Mouse (Mus musculus): ENCODE data around the gene Epb41l4b.

Epb41l4b gene

DNA sequence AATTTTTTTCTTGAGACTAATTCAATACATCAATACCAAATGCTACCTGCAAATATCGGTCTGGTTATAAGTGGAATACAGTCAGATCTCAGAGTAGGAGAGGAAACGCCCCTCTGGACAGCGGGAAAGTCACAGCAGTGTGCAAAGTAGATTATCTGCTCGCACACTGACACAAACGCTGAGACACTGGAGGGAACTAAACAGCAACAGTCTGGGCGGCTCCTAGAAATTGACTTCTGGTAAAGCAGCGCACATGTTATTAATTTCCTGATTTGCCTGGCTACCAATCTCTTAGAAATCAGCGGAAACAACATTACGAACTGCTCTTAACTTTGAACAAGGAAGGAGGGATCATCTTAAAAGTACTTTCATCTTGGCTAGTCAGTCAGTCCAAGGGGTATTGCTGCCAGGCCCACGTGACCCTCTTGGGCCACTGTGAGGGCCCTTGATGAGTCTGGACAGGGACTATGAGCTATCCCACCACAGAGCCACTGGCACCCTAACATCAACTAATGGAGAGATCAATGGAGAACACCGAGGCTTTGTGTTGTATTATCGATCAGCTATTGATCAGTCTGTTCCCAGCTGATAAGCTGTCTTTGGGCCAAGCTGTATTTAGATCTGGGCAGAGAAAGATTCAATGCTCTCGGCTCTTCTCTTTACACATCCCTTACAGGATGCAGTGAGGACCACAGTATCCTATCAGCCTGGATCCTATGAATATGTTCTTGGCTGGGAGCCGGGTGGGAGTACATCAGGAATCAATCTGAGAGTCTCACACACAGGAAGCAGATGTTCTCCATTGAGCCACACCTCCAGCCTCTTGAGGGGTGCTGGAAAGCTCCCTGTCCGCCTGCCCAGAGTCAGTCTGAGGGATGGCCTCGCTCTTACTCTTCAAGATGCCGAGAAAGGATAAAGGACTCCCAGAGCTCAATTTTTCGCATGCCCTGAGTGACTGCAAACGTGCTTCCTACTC is 28.3 kb downstream of the Epb41l4b start:
- no peak for DNase-seq (ENCODE audit: extremely low read depth, low read depth, low spot score)

DNA sequence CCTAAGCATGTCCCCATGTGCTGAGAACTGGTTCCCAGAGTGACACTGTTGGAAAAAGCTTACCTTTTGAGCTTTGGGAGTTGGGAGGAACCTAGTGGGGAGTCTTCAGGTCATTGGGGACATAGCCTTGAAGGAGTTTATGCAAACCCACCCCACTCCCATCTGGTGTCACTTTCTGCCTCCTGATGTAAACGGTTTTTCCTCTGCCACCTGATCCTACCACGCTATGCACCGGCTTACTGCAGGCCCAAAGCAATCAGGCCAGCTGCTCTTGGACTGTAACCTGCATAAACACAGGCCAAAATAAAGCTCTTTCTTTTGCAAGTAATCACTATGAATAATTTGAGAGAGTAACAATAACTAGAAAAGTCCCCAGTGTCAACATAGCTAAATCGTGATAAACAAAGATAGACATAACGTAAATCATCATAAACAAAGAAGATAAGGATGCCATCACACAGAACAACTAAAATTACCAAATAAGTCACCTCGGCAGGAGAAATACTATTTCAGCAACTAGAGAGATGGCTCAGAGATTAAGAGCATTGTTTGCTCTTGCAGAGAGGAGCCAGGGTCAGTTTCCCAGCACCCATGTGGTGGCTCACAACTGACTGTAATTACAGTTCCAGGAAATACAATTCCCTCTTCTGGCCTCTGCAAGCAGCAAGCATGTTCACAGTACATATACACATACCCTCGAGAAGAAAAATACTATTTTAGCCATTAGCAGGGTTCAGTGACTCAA is 29.6 kb downstream of the Epb41l4b start:
- no peak for DNase-seq (ENCODE audit: extremely low read depth, low read depth, low spot score)

DNA sequence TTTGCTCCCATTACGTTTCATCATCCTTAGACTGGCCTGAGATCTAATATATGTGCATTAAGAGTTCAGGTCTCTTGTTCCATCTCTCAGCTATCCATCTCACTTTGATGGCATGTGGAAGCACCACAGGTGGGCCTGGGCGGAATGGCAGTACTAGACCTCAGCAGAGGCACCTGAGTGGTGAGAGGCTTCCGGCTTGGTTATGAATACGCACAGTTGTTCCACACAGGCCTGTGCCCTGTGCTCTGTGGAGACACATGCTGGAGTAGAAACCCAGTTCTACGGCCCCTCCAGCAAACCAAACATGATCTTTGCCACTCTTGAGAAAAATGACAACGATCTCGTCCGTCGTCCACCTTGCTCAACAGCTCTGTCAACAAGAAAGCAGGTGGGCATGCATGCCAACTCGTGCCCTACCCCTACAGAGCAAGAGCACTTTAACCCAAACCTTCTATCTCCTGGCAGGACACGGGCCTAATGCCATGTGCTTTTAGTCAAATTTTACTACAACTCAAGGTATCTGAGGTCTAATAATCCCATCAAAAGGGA is 31.2 kb downstream of the Epb41l4b start:
- no peak for DNase-seq (ENCODE audit: extremely low read depth, low read depth, low spot score)

DNA sequence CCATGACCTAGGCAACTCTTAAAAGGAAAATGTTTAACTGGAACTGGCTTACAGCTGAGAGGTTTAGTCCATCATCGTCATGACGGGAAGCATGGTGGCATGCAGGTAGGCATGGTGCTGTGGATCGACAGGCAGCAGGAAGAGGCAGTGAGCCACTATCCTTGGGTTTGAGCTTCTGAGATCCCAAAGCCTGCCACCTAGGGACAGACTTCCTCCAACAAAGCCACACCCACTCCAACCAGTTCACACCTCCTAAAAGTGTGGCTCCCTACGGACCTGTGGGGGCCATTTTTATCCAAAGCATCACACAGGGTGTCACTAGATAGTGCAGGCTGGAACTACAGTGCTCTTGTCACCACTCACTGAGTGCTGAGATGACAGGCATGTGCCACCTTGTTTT is 31.8 kb downstream of the Epb41l4b start:
- no peak for DNase-seq (ENCODE audit: extremely low read depth, low read depth, low spot score)

DNA sequence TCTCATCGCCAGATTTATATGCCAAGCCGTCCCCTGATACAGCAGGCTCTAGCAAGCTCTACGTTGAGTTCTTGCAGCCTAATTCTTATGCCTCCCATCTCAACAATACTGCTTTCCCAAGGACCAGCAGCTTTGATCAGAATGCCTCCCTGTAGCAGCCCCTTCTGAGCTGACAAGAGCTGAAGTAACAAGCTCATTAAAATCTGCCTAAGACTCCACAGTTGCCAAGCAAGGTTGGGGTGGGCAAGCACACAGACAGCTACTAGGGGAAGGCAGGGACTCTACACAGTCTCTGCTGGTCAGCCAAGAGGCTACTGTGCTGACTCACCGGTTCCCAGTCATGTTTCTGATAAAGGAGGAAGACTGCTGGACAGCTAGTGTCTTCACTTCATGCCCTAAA is 33.7 kb downstream of the Epb41l4b start:
- no peak for DNase-seq (ENCODE audit: extremely low read depth, low read depth, low spot score)

DNA sequence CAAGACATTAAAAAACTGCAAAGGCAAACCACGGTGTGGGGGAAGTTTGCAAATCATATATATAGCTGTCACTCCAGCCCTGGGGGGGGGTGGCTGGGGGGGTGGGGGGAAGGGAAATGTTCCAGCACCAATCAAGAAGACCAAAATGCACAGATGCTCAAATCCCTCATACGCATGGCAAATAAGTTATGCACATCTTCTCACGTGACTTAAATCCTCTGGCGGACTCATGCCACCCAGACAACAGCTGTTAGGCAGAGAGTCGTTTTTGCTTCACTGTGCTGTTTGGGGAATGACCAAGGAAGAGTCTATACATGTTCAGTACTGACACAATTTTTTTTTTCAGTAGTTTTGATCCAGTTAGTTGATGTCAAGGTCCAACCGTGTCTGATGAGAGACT is 37.9 kb downstream of the Epb41l4b start:
- DNase-seq (ENCODE audit: extremely low read depth, low read depth, low spot score), result no peak

DNA sequence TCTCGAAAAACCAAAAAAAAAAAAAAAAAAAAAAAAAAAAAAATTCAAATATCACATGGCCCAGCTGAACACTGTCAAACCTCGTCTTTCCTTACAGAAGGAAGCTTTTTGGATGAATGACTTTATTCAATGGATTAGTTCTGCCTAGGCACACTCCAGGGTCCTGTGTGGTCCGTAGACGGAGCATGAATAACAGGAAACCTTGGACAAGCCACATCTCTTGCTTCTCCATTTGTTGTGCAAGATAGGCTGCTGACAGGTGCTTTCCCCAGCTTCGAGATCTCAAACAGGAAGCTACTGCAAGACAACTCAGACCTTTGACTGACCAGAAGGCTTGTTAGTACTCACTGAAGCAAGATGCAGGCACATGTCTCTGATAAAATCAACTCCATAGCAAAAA is 39.4 kb downstream of the Epb41l4b start:
- DNase-seq (ENCODE audit: extremely low read depth, low read depth, low spot score), result no peak

DNA sequence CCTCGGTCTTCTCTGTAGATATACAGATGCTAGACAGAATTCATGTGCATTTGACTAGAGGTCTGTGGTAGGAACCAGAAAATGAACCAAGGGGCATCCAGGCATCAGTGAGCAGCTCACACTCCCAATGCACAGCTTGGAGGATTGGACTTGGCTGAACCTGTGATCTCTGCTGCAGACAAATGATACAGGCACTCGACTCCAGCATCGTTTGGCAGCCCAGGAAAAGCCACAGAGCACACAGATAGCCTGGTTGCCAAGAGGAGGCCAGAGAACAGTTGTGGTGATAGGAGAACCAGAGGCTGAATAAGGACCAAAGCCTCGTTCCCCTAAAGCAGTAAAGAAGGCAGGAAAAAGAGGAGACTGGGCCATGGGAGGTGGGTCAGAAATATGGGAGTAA is 42.1 kb downstream of the Epb41l4b start:
- DNase-seq (ENCODE audit: extremely low read depth, low read depth, low spot score), result no peak

DNA sequence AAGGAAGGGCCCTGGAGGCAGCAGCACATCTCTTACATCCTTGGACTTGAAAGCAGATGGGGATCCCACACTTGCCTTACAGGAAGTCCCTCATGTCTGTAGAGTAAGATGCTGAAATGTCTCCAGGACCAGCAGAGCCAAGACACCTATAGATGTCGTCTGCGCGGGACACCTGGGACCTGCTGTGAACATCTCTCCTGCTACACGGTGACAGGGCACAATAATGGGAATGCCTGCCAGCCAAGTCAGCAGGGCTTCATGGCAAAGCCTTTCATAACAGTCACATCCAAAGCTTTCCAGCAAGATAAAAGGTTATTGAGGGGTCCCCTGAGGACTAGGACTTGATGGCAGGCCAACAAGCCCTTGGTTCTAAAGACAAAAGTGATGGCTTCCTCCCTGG is 45.8 kb downstream of the Epb41l4b start:
- DNase-seq (ENCODE audit: extremely low read depth, low read depth, low spot score), result no peak

DNA sequence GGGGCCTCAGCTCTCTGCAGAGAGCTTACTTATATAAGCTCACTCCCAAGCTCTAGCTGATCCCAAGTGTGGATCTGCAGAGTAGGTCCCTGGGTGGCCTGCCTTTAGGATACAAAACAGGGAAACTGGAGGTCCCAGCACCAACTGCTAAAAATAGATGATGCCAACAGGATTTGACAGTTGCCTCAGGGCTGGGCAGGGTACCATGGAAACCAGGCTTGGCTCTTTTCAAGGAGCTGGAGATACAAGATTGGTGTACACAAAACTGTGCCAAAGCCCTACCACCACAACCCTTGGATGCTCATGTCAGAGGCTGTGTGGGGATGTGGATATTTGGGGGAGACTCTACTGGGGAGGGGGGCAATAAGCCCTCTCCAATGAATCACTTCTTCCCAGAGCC is 47.7 kb downstream of the Epb41l4b start:
- no peak for DNase-seq (ENCODE audit: extremely low read depth, low read depth, low spot score)

DNA sequence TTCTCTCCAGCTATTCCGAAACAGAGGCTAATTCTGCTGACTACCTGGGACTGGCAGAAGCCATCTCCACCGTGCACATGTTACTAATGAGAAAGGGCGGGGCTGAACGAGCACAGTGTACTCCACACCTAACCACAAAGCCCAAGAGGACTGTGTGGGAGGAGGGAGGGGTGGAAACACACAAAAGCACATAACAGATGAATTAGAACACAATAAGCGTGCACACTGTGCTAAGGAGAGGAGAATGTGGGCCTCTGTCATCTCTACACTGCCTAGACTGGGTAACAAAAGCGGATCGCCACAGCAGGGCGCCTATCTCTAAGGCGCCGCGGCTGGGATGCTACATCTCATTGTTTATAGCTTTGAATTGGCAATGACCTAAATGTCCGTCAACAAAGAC is 51.9 kb downstream of the Epb41l4b start:
- no peak for DNase-seq (ENCODE audit: extremely low read depth, low read depth, low spot score)

DNA sequence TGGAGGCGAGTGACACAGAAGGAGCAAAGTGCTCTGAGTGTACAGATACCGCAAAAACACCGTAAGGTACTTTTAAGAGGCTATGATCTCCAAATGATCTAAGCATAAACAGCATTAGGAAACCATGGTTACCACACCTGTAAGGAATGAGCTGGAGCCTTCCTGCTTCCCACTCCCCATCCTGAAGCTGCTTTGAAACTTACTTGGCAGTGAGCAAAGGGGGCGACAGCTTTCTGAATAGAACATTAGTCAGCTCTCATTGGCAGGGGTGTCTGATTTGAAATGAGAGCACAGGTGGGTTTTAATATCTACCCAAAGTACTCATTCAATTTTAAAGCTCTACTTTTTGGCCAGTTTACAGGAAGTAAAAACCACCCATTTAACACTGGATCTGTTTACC is 54.9 kb downstream of the Epb41l4b start:
- DNase-seq (ENCODE audit: extremely low read depth, low read depth, low spot score), result no peak

DNA sequence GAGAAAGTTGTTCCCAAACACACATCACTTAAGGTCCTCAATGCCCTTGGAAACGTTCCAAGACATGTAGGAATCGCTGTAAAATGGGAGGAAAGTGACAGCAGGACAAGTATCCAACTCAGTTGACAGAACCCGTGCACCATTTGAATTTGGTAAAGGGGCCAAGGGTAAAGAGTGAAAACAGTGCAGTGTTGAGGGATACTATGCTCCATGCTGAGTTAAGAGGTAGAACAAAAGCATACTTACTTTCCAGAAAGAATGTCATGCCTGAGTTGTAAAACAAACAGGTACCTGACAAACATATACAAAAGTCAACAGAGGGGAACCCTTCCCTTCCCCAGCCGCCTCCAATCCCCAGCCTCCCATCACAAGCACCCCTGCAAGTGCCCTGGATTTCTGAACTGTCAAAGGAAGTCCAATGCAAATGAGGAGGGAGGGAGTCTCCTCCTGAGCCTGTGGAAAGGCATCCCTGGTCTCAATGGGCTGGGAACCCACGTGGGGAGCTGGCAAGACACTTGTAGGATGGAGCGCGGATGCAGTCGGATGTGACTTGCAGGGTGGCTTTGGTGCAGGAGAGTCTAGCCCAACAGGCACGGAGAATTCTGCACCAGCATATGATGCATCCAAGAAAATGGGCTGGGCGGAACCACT is 57.4 kb downstream of the Epb41l4b start:
- no peak for DNase-seq (ENCODE audit: extremely low read depth, low read depth, low spot score)

DNA sequence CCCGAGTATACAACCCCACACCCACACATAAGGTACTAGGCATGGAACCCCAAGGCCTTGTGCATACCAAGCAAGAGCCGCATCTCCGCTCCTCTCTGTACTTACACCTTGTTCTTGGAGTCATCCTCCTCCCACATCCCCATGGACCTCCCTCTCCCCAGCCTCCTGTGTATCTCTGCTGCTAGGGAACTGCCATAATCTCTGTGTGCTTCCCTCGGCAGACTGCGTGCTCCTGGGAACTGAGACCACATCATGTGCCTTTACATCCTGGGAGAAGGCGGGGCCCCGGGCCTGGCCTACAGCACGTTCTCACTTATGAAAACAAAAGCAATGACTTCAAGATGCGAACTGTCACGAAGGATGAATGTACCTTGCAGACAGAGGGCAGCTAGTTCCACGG is 59.6 kb downstream of the Epb41l4b start:
- DNase-seq (ENCODE audit: extremely low read depth, low read depth, low spot score), result no peak

DNA sequence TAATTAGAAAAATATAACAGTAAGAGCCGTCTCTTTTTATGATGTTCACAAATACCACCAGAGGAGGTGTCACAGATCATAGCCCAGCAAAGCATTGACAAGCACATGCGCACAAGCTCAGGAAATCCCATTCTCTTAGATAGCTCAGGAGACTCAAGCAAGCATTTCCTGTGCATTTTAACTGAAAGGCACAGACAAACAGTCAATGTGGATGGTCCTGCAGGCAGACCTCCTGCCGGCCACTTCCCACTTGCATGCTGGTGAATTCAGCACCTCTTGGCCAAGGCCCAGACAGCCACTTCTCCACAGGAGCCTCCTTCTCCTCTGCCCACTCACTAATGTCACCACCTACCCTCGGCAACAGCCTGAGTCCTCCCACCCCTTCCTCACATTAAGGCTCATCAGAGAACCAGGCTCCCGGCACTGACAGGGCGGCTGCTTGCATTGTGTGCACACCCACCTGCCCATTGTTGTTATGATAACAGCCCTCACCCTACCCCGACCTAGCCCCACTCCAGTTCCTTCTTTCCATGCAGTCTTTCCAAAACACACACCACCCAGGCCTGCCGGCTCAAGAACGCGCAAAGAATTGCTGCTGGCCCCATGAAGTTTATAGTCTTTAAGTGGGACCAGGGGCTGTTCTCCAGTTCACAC is 60.3 kb downstream of the Epb41l4b start:
- no peak for DNase-seq (ENCODE audit: extremely low read depth, low read depth, low spot score)

DNA sequence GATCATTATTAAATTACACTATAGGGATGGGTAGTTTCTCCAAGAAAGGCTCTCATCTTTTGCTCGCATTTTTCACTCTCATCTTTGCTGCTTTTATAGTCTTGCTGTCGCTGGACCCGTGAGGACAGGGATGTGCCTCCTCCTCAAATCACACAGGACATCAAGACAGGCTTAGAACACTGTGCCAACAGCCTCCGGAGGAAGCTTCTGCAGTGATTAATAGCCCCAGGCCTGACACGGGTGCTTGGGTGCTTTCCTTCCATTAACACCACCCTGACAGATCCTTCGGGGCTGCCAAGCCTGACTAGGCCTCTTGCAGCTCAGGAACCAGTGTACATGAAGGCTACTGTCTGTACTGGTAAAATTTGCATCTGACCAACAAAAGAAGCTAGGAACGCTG is 61.8 kb downstream of the Epb41l4b start:
- no peak for DNase-seq (ENCODE audit: extremely low read depth, low read depth, low spot score)

DNA sequence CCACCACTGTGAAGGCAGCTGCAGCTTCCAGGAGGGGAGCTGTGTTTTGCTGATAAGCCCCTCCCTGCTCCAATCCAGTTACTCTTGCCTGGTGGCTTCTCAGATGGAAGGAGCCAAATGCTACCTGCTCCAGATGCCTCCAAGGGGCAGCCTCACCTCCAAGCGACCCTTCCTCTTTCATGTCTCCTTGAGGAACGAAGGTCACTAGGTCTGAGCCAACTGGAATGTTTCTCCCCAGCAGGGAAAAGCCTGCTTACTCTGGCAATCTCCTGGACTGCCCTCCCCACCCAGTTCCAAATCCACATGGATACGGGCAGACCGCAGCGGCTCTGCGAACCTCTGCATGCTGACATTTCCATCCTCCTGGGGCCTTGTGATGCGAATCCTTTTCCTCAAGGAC is 69.4 kb downstream of the Epb41l4b start:
- no peak for DNase-seq (ENCODE audit: extremely low read depth, low read depth, low spot score)

DNA sequence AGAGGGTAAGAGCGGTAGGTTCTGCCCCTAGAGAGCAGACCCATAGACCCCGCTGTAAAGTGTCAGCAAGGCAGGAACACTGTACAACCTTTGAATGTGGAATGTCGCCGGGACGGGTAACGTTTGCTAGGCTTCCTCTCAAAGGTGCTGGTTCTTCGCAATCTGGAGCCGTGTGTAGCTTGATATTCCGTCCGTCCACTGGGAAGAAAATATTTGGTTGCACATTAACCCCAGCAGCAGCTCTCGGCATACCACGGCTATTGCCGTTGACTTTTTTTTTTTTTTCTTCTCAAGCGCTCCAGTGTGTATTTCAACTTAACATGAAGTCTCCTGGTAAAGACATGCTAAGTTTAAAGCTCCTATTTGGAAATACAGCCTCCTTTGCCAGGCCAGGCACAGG is 70.1 kb downstream of the Epb41l4b start:
- DNase-seq (ENCODE audit: extremely low read depth, low read depth, low spot score), result no peak

DNA sequence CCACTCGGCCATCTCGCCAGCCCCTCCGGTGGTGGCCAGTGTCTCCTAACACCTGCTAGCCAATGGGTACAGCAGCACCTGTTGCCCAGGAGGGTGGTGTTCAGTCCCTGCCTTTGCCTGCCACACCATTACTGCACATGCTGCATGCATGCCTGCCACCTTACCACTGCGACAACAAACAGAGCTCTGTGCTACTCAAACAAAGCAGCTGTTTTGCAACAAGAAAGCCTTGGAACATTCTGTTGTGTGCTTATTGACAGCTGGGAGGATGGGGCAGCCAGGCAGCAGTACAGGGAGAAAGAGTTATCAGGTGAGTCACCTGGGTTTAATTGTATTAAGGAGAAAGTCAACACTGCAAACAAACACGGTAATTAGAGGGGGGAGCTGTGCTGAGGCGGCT is 72.6 kb downstream of the Epb41l4b start:
- DNase-seq (ENCODE audit: extremely low read depth, low read depth, low spot score), result no peak

DNA sequence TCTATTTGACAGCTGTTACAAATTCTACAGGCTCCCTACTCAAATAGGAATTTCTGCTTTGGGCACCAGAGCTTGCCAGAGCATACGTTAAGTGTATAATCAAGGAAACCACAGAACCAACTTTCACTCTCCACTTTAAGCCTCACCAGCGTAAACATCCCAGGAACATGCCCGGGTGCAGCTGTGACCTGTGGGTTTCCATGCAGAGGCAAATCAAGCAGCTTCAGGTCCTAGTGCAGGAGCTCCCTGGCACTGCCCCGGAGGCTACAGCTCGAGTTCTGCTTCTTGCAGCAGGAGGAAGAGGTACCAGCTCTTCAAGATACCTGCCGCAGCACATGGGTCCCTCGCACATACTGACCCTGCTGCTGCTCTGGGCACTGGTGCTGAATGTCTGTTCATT is 74.8 kb downstream of the Epb41l4b start:
- DNase-seq (ENCODE audit: extremely low read depth, low read depth, low spot score), result no peak

DNA sequence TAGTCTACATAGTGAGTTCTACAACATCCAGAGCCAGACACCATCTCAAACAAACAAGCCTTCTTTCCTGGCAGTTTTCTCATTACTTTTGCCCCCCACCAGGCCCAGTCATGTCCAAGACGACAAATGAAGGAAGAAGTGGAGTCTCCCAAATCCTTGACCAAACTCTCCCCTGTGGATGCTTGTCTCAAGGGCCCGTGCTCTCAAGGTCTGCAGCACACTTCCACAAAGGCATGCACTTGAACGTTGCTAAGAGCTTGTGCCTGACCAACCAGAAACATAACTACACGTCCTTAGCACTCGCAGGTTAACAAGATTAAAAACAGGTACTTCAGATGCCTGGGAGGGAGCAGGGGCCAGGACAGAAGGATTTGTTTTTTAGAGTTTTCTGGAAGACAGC is 75.4 kb downstream of the Epb41l4b start:
- DNase-seq (ENCODE audit: extremely low read depth, low read depth, low spot score), result no peak

All from fat pad, adult 2 months (tissue).